In the genomic region with DNA sequence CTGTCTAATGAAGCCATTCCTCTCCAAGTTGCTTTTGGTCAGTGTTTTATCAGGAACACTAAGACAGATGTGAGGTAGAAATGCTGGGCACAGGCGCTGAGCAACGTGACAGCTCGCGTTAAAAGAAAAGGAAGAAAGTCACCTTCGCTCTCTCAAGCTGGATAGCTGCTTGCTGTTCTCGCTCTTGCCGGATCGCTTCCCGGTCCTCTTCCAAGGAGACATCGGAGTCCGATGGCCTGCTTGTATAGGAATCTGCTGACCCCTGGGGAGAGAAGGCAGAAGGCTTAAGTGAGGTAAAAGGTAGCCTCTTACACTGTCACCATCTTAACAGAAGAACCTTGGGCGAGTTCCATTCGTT, we compare ENCODE assay signal across 22 mouse cellular contexts. TPM values are rescaled to one million over a fixed set of nuclear protein-coding genes. Genes with fewer than 3 reads are reported as not detected.
DNase-seq lines count a peak whose midpoint lies in the region; ATAC-seq and TF ChIP-seq lines count a peak whose summit lies in the region.
"Had no signal": no experiment of that assay in that cellular context is flagged by ENCODE, and none has a peak within 500 bp of the region (broad histone marks: within the 10 kb centered on the region; RNA-seq: fewer than 3 reads in every experiment).

No protein-coding gene starts in this region.

- no peak for TF ChIP-seq CTCF in cerebellum, adult 2 months (IDR thresholded peaks at IDR 0.05; ENCODE audit: borderline replicate concordance, insufficient read depth, low read depth, low read length)
- no peak for TF ChIP-seq CTCF in liver, adult 2 months (IDR thresholded peaks at IDR 0.05; ENCODE audit: low read depth, low read length)

- no peaks in the 10 kb centered on the region for H3K9me3 ChIP-seq in heart, embryonic 10.5 days
- no peaks in the 10 kb centered on the region for H3K9me3 ChIP-seq in heart, embryonic 14.5 days (ENCODE audit: control insufficient read depth, low read length)
- H3K9me3 ChIP-seq: embryonic facial prominence, embryonic 15.5 days; forebrain, embryonic 10.5 days; G1E; hindbrain, embryonic 10.5 days; intestine, embryonic 15.5 days had no signal

- intact Hi-C loops in heart, postnatal 25 days (cut with DNase I) = no loop called here

- H3K9ac ChIP-seq in heart, embryonic 14.5 days (ENCODE audit: low read length) = peak overlapping the region; percentile 21
- no peak overlapping the region for H3K9ac ChIP-seq in liver, adult 2 months (ENCODE audit: low read depth, low read length)
- H3K9ac ChIP-seq: embryonic facial prominence, embryonic 15.5 days; hindbrain, embryonic 14.5 days; intestine, embryonic 15.5 days had no signal

- no peak overlapping the region for H3K4me3 ChIP-seq in cerebellum, adult 2 months (replicated peaks; ENCODE audit: insufficient read depth, low read depth, low read length)
- H3K4me3 ChIP-seq in heart, embryonic 10.5 days = peak overlapping the region; percentile 13; the same call in 1 of the 2 replicates
- H3K4me3 ChIP-seq in heart, embryonic 14.5 days (ENCODE audit: control insufficient read depth in 1 of 2, insufficient read depth in 1 of 2, low read depth in 1 of 2, low read length in 2 of 2) = peak overlapping the region in 1 of 2 experiments; percentile 11; a peak in 1 of 4 replicates
- H3K4me3 ChIP-seq in liver, adult 2 months (ENCODE audit: insufficient read depth, low read depth, low read length) = no peak overlapping the region
- H3K4me3 ChIP-seq: embryonic facial prominence, embryonic 15.5 days; erythroblast, embryonic 14.5 days; forebrain, embryonic 10.5 days; hindbrain, embryonic 10.5 days; intestine, embryonic 15.5 days had no signal

- WGBS in cerebellum, adult 2 months = 77% methylated on average over 13 of the region's 13 CpGs
- WGBS in heart, embryonic 10.5 days = 60% methylated on average over 13 of the region's 13 CpGs
- 42% methylated on average over 13 of the region's 13 CpGs for WGBS in heart, embryonic 14.5 days
- WGBS in liver, adult 2 months = 95% methylated on average over 13 of the region's 13 CpGs

- no peak for ATAC-seq in heart, embryonic 14.5 days (ENCODE audit: insufficient number of reproducible peaks, insufficient read depth, low FRiP score, low read depth)
- ATAC-seq: CD4-positive, CD25-positive, alpha-beta regulatory T cell, adult 4 months; forebrain, embryonic 14.5 days; intestine, embryonic 15.5 days had no signal

- DNase-seq in cerebellum, adult 2 months = peak in 1 of 2 experiments; percentile 41
- DNase-seq in cerebellum, adult 11-12 months = no peak
- no peak for DNase-seq in heart, embryonic 10.5 days (ENCODE audit: low spot score)
- DNase-seq in heart, postnatal 25 days (ENCODE audit: low spot score) = no peak
- DNase-seq in heart, adult 8-10 months (ENCODE audit: low spot score) = no peak
- no peak for DNase-seq in liver, adult 2 months (ENCODE audit: extremely low read depth, low read depth, low spot score)
- no peak for DNase-seq in liver
- DNase-seq: adrenal gland, adult 8-10 months; cerebellum, adult 11 months; cerebellum, postnatal 10 days; embryo, embryonic 11 days; kidney, adult 18-20 months had no signal

- H3K36me3 ChIP-seq in heart, embryonic 10.5 days = no peaks in the 10 kb centered on the region
- H3K36me3 ChIP-seq in heart, embryonic 14.5 days (ENCODE audit: control insufficient read depth, insufficient read depth, low read length) = no peaks in the 10 kb centered on the region
- H3K36me3 ChIP-seq in liver, adult 2 months (ENCODE audit: control insufficient read depth, insufficient read depth, low read length) = no peaks in the 10 kb centered on the region
- H3K36me3 ChIP-seq: embryonic facial prominence, embryonic 15.5 days; forebrain, embryonic 10.5 days; G1E; hindbrain, embryonic 10.5 days; intestine, embryonic 15.5 days had no signal

- peaks cover 51% of the 10 kb centered on the region for H3K4me1 ChIP-seq in cerebellum, adult 2 months (ENCODE audit: control insufficient read depth, insufficient read depth, low read length)
- H3K4me1 ChIP-seq in heart, embryonic 10.5 days = peaks cover 20% of the 10 kb centered on the region
- H3K4me1 ChIP-seq in heart, embryonic 14.5 days (ENCODE audit: control insufficient read depth in 2 of 2, insufficient read depth in 2 of 2, low read length in 2 of 2) = peaks cover 4 to 9% of the 10 kb centered on the region in 2 experiments
- peaks cover 16% of the 10 kb centered on the region for H3K4me1 ChIP-seq in liver, adult 2 months (ENCODE audit: control insufficient read depth, insufficient read depth, low read length)
- H3K4me1 ChIP-seq: embryonic facial prominence, embryonic 15.5 days; forebrain, embryonic 10.5 days; hindbrain, embryonic 10.5 days; intestine, embryonic 15.5 days had no signal

- peak overlapping the region; percentile 94 for H3K27ac ChIP-seq in cerebellum, adult 2 months (ENCODE audit: insufficient read depth, low read length)
- H3K27ac ChIP-seq in heart, embryonic 10.5 days = peak overlapping the region; percentile 77
- H3K27ac ChIP-seq in heart, embryonic 14.5 days (replicated peaks in 1 of 2; ENCODE audit: control insufficient read depth in 1 of 2, insufficient read depth in 1 of 2, low read depth in 2 of 2, low read length in 2 of 2) = peak overlapping the region; percentile 24 to 74
- peak overlapping the region; percentile 66 for H3K27ac ChIP-seq in liver, adult 2 months (replicated peaks; ENCODE audit: insufficient read depth, low read depth, low read length)
- H3K27ac ChIP-seq: embryonic facial prominence, embryonic 15.5 days; forebrain, embryonic 10.5 days; hindbrain, embryonic 10.5 days; hindbrain, embryonic 14.5 days; intestine, embryonic 15.5 days had no signal

- no peak for TF ChIP-seq POLR2A in cerebellum, adult 2 months (IDR thresholded peaks at IDR 0.05; ENCODE audit: borderline replicate concordance, insufficient read depth, low read length)
- TF ChIP-seq POLR2A in liver, adult 2 months (IDR thresholded peaks at IDR 0.05; ENCODE audit: extremely low read depth, insufficient read depth, low read length) = no peak

- H3K79me2 ChIP-seq in liver, adult 2 months (ENCODE audit: control insufficient read depth, insufficient read depth, low read length) = no peaks in the 10 kb centered on the region

- H3K27me3 ChIP-seq in cerebellum, adult 2 months (ENCODE audit: control insufficient read depth, insufficient read depth, low read length) = no peaks in the 10 kb centered on the region
- peaks cover 6% of the 10 kb centered on the region; the same call in 1 of the 2 replicates for H3K27me3 ChIP-seq in heart, embryonic 10.5 days (ENCODE audit: insufficient read depth, poor library complexity, severe bottlenecking)
- no peaks in the 10 kb centered on the region for H3K27me3 ChIP-seq in heart, embryonic 14.5 days (ENCODE audit: control insufficient read depth, insufficient read depth, low read length)
- H3K27me3 ChIP-seq in liver, adult 2 months (ENCODE audit: control insufficient read depth, insufficient read depth, low read length) = no peaks in the 10 kb centered on the region
- H3K27me3 ChIP-seq: embryonic facial prominence, embryonic 15.5 days; intestine, embryonic 15.5 days had no signal

- peak overlapping the region; percentile 53 for H3K4me2 ChIP-seq in heart, embryonic 14.5 days (ENCODE audit: low read length)
- H3K4me2 ChIP-seq: embryonic facial prominence, embryonic 15.5 days; hindbrain, embryonic 14.5 days; intestine, embryonic 15.5 days had no signal

RNA-seq across cellular contexts. Expression of gene Arl5a, which starts 52.8 kb away (rescaled TPM):
- 56.7 and 57.3 TPM in 2 replicates for polyA plus RNA-seq in cerebellum, adult 2 months (2012; rRNA removed)
- polyA plus RNA-seq in heart, embryonic 10.5 days (2016; fragmentation: Nextera tagmentation; extraction: Ambion mirVana) = 62.9 and 72.8 TPM in 2 replicates
- total RNA-seq in heart, postnatal 25 days (2021) = 10 to 100 TPM; 35.3 to 38.2 TPM
- polyA plus RNA-seq in heart, embryonic 14.5 days (2014; fragmentation: Nextera tagmentation; extraction: Ambion mirVana) = 86.0 and 89.2 TPM in 2 replicates
- 10 to 100 TPM; 33.6 to 40.2 (median 35.9) TPM for total RNA-seq in heart, adult 8-10 months (2022)
- 76.1 and 85.9 TPM in 2 replicates for total RNA-seq in liver, adult 2 months (2014; rRNA removed)
- 18.3 and 22.3 TPM in 2 replicates for polyA plus RNA-seq in liver, adult 2 months (2012; rRNA removed)
